Mouse (Mus musculus) forebrain, embryonic 16.5 days (tissue): ENCODE results near the gene Gabpb2. TPM values are rescaled to one million over a fixed set of nuclear protein-coding genes. Genes with fewer than 3 reads are reported as not detected.

ENCODE experiments used
- ATAC-seq: fragments of 200-750 bp; cut with Nextera tagmentation; 2 replicates; pipeline ENCODE4 v1.8.0; 2017; ENCODE audit warnings: mild to moderate bottlenecking, moderate library complexity
- H3K27ac ChIP-seq: fragments of 300-500 bp; sonication (generic); 2 replicates; pipeline ENCODE4 v1.5.1; 2014; ENCODE audit warnings: low read length, control low read depth
- H3K27me3 ChIP-seq: fragments of 300-500 bp; sonication (generic); replicated peaks from 2 replicates; pipeline ENCODE4 v1.6.1; 2014; ENCODE audit warnings: low read length; ENCODE audit not compliant: control insufficient read depth, insufficient read depth
- H3K36me3 ChIP-seq: fragments of 300-500 bp; sonication (generic); 2 replicates; pipeline ENCODE4 v1.6.1; 2014; ENCODE audit not compliant: control insufficient read depth, insufficient read depth
- H3K4me1 ChIP-seq: fragments of 300-500 bp; sonication (generic); replicated peaks from 2 replicates; pipeline ENCODE4 v1.6.1; 2014; ENCODE audit warnings: low read length; ENCODE audit not compliant: control insufficient read depth, insufficient read depth
- H3K4me2 ChIP-seq: fragments of 300-500 bp; sonication (generic); 2 replicates; pipeline ENCODE4 v1.6.1; 2014; ENCODE audit warnings: mild to moderate bottlenecking, low read length, control low read depth
- H3K4me3 ChIP-seq: fragments of 300-500 bp; sonication (generic); replicated peaks from 2 replicates; pipeline ENCODE4 v1.5.1; 2014; ENCODE audit warnings: mild to moderate bottlenecking, low read length, control low read depth
- H3K9ac ChIP-seq: fragments of 300-500 bp; sonication (generic); replicated peaks from 2 replicates; pipeline ENCODE4 v1.6.1; 2014; ENCODE audit warnings: low read depth, low read length, control low read depth
- H3K9me3 ChIP-seq: fragments of 300-500 bp; sonication (generic); 2 replicates; pipeline ENCODE4 v1.6.1; 2016; ENCODE audit warnings: low read length; ENCODE audit not compliant: control insufficient read depth
- WGBS: fragments of 180-500 bp; shearing (Covaris S2); extraction: QIAGEN DNeasy Blood & Tissue Kit; methylation state at CpG from one replicate; pipeline ENCODE4 v1.1.7; 2014; 5-methylcytosine and 5-hydroxymethylcytosine counted together
- polyA plus RNA-seq: library from polyadenylated mRNA; unstranded; fragments of >200 nt; fragmentation: Nextera tagmentation; extraction: Ambion mirVana; gene quantifications from 2 replicates; pipeline ENCODE4 v1.2.1, GENCODE M21; 2015

Gene Gabpb2
- polyA plus RNA-seq, 1 experiment from 2014 or later, result 5.6 TPM

DNA sequence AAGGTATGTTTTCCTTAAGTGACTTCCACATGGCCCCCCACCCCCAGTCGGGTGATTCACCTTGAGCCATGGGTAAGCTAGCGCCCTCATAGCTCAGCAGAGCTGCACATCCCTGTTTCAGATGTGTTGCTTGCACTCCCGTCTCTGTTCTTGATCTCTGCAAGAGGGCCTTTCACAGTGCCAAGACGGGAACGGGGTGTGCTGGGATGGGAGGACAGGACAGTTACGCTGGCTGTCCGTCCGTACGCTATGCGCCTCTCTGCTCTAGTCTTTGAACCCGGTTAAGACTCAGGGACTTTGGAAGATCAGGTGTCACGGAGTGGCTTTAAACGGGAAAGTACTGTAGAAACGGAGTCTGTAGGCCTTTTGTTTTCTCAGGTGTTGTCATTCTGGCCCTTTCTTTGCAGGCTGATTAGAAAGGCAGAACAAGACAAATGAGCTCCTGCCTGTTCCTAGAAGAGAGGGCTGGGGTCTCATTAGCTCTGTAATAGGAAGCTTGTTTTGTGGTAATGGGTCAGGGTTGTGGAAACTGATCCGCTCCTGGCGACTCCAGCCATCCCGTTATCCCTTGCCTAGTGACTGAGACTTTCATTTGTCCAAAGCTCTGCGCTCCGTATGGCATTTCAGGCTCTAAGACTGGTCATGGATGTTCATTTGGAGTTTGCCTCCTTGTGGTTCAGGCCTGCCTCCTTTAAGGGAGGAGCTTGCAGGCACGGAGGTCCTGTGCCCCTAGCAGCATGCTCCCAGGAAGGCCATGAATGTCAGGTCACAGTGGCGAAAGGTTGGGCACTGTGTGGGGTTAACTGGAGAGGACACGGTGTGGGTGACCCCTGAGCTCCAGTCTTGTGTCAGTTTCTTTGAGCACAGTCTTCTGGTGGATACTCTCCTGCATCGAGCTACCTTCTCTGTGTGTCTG, 17.9 kb upstream of the Gabpb2 start:
- no peak overlapping the region for H3K9ac ChIP-seq
- no peaks in the 10 kb centered on the region for H3K27me3 ChIP-seq
- H3K4me2 ChIP-seq, result no peak overlapping the region
- H3K4me1 ChIP-seq, result peaks cover 13% of the 10 kb centered on the region
- no peak overlapping the region for H3K27ac ChIP-seq
- whole genome bisulfite sequencing, result 59% methylated on average over 23 of the region's 23 CpGs
- no peaks in the 10 kb centered on the region for H3K9me3 ChIP-seq
- no peak for ATAC-seq
- peaks cover 40% of the 10 kb centered on the region for H3K36me3 ChIP-seq
- H3K4me3 ChIP-seq, result no peak overlapping the region

- Histone ChIP-seq H3K4me1 (peaks cover 21% of the 10 kb centered on the region), H3K36me3 (peaks cover 40% of the 10 kb centered on the region), H3K9ac (no peak overlapping the region), H3K4me3 (no peak overlapping the region), H3K9me3 (no peaks in the 10 kb centered on the region), H3K27ac (no peak overlapping the region), H3K27me3 (no peaks in the 10 kb centered on the region), H3K4me2 (no peak overlapping the region)
- no peak for ATAC-seq
- 90% methylated on average over 16 of the region's 16 CpGs for WGBS
Observed at GRCm38 (mm10) chr3:95233303-95233980, 15.7 kb upstream of the Gabpb2 start.

GRCm38 (mm10) chr3:95232771-95233170, 15.1 kb upstream of the Gabpb2 start:
- H3K36me3 ChIP-seq, result peaks cover 35% of the 10 kb centered on the region
- peaks cover 21% of the 10 kb centered on the region for H3K4me1 ChIP-seq
- ATAC-seq, result no peak
- no peaks in the 10 kb centered on the region for H3K9me3 ChIP-seq
- H3K4me2 ChIP-seq, result no peak overlapping the region
- 92% methylated on average over 7 of the region's 7 CpGs for whole genome bisulfite sequencing
- no peak overlapping the region for H3K27ac ChIP-seq
- H3K9ac ChIP-seq, result no peak overlapping the region
- H3K27me3 ChIP-seq, result no peaks in the 10 kb centered on the region
- no peak overlapping the region for H3K4me3 ChIP-seq

GRCm38 (mm10) chr3:95231298-95232221, 13.8 kb upstream of the Gabpb2 start, which contains the start of gene Mllt11:
Gene Mllt11 (minus strand): TSS chr3:95232171.
- H3K4me3 ChIP-seq, result peak within 1 kb of the TSS; percentile 84
- H3K9me3 ChIP-seq, result no peaks in the 10 kb centered on the region
- H3K4me2 ChIP-seq, result peak within 1 kb of the TSS; percentile 74
- peak within 1 kb of the TSS; percentile 35 for H3K9ac ChIP-seq
- no peaks in the 10 kb centered on the region for H3K27me3 ChIP-seq
- H3K27ac ChIP-seq, result peak within 1 kb of the TSS; percentile 98
- peaks cover 23% of the 10 kb centered on the region for H3K4me1 ChIP-seq
- ATAC-seq, result no peak
- 74% methylated on average over 13 of the region's 13 CpGs for WGBS
- H3K36me3 ChIP-seq, result peaks cover 32% of the 10 kb centered on the region

DNA sequence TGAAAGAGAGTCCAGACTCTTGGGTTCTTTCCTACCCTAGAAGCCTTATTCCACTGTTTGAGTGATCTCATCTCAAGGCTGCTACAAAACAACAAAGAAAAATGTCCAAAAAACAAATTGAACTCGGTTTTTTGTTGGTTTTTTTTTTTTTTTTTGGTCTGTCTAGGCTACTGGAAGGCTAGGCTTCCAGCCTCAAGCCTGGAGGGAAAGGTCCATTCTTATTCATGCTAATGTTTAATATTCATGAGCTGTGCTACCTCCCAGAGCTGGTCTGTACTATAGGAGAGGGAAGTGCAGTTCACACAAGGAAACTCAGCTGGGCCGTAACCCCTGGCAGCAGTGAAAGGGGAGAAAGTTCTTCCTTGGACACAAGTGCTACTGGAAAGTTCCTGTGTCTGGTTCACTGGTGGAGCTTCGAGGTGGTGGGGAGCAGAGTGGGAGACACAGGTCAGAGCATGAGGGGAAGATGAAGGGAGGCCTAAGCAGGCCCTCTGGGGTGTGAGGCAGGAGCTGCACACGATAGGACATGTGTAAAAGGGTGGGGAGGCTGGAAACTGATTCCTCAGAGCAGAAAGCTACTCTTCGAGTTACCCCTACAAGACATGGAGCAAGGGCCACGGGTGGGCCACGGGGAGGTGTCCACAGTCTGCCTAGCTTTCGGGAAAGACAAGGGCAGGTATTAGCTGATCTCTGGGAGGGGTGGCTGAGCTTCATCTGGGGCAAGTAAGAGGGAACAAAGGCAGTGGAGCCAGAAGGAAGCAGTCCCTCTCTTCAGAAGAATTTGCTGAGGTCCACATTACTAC, 13.0 kb upstream of the Gabpb2 start:
- peaks cover 31% of the 10 kb centered on the region for H3K4me1 ChIP-seq
- peak overlapping the region; percentile 74 for H3K4me2 ChIP-seq
- peak overlapping the region; percentile 91 for H3K9ac ChIP-seq
- ATAC-seq, result 0 out of 2 replicates have a peak, but pooled peaks have one; percentile 7
- H3K27ac ChIP-seq, result peak overlapping the region; percentile 98
- H3K36me3 ChIP-seq, result peaks cover 31% of the 10 kb centered on the region
- H3K4me3 ChIP-seq, result peak overlapping the region; percentile 84
- no peaks in the 10 kb centered on the region for H3K9me3 ChIP-seq
- H3K27me3 ChIP-seq, result no peaks in the 10 kb centered on the region
- 24% methylated on average over 8 of the region's 8 CpGs for WGBS

GRCm38 (mm10) chr3:95229781-95230494, 12.2 kb upstream of the Gabpb2 start:
- peak overlapping the region; percentile 84 for H3K4me3 ChIP-seq
- WGBS, result 0% methylated on average over 13 of the region's 13 CpGs
- peak overlapping the region; percentile 98 for H3K27ac ChIP-seq
- peaks cover 27% of the 10 kb centered on the region for H3K36me3 ChIP-seq
- no peaks in the 10 kb centered on the region for H3K27me3 ChIP-seq
- no peaks in the 10 kb centered on the region for H3K9me3 ChIP-seq
- H3K4me2 ChIP-seq, result peak overlapping the region; percentile 74
- peak overlapping the region; percentile 91 for H3K9ac ChIP-seq
- ATAC-seq, result peak; percentile 15
- peaks cover 39% of the 10 kb centered on the region for H3K4me1 ChIP-seq

- Histone ChIP-seq H3K36me3 (peaks cover 22% of the 10 kb centered on the region), H3K27ac (peak overlapping the region; percentile 98), H3K4me1 (peaks cover 46% of the 10 kb centered on the region), H3K4me2 (peak overlapping the region; percentile 74), H3K4me3 (peak overlapping the region; percentile 84), H3K9me3 (no peaks in the 10 kb centered on the region), H3K27me3 (no peaks in the 10 kb centered on the region), H3K9ac (peak overlapping the region; percentile 91)
- peak; percentile 16 for ATAC-seq
- WGBS, result 0% methylated on average over 43 of the region's 43 CpGs
Observed at GRCm38 (mm10) chr3:95228894-95229780, 11.4 kb upstream of the Gabpb2 start.
